Mouse (Mus musculus) lung, embryonic 14.5 days (tissue): ENCODE data around the gene Stx4a. TPM values are rescaled to one million over a fixed set of nuclear protein-coding genes. Genes with fewer than 3 reads are reported as not detected.
"Not testable (repeated sequence)": the region's sequence is repeated elsewhere in the genome, so short reads cannot be mapped to it uniquely, and the experiment has no call there.

Experiments used
- ATAC-seq: fragments of 200-750 bp; cut with Nextera tagmentation; 2 replicates; pipeline ENCODE4 v1.8.0; 2017; ENCODE audit warnings: mild to moderate bottlenecking, moderate TSS enrichment, moderate library complexity; ENCODE audit not compliant: insufficient read depth
- DNase-seq: peaks from one replicate; pipeline ENCODE4 v3.0.0-alpha.2; 2015
- H3K27ac ChIP-seq: fragments of 300-500 bp; sonication (generic); 2 replicates; pipeline ENCODE4 v1.5.1; 2014; ENCODE audit warnings: low read depth, mild to moderate bottlenecking, moderate library complexity
- H3K27me3 ChIP-seq: fragments of 300-500 bp; sonication (generic); 2 replicates; pipeline ENCODE4 v1.6.1; 2014; ENCODE audit warnings: low read length, control low read depth; ENCODE audit not compliant: insufficient read depth
- H3K36me3 ChIP-seq: fragments of 300-500 bp; sonication (generic); 2 replicates; pipeline ENCODE4 v1.6.1; 2014; ENCODE audit warnings: control low read depth; ENCODE audit not compliant: insufficient read depth
- H3K4me1 ChIP-seq: fragments of 300-500 bp; sonication (generic); 2 replicates; pipeline ENCODE4 v1.6.1; 2014; ENCODE audit warnings: antibody characterized with exemption, control low read depth; ENCODE audit not compliant: insufficient read depth
- H3K4me2 ChIP-seq: fragments of 300-500 bp; sonication (generic); 2 replicates; pipeline ENCODE4 v1.6.1; 2014; ENCODE audit warnings: mild to moderate bottlenecking
- H3K4me3 ChIP-seq: fragments of 300-500 bp; sonication (generic); 2 replicates; pipeline ENCODE4 v1.5.1; 2014; ENCODE audit warnings: low read depth, low read length
- H3K9ac ChIP-seq: fragments of 300-500 bp; sonication (generic); 2 replicates; pipeline ENCODE4 v1.6.1; 2014
- H3K9me3 ChIP-seq: fragments of 300-500 bp; sonication (generic); 2 replicates; pipeline ENCODE4 v1.6.1; 2016; ENCODE audit warnings: low read depth, low read length, control low read depth
- CTCF ChIP-seq: IDR thresholded peaks from 2 replicates; pipeline ENCODE4 v1.5.1; 2016; ENCODE audit warnings: antibody characterized with exemption, low read depth
- WGBS: fragments of 180-500 bp; shearing (Covaris S2); extraction: QIAGEN DNeasy Blood & Tissue Kit; methylation state at CpG from one replicate; pipeline ENCODE4 v1.1.7; 2014; 5-methylcytosine and 5-hydroxymethylcytosine counted together
- polyA plus RNA-seq: library from polyadenylated mRNA; unstranded; fragments of >200 nt; fragmentation: Nextera tagmentation; extraction: Ambion mirVana; gene quantifications from 2 replicates; pipeline ENCODE4 v1.2.1, GENCODE M21; 2014

The Stx4a gene
- polyA plus RNA-seq, 1 experiment from 2014 or later, result 19.7 TPM

DNA sequence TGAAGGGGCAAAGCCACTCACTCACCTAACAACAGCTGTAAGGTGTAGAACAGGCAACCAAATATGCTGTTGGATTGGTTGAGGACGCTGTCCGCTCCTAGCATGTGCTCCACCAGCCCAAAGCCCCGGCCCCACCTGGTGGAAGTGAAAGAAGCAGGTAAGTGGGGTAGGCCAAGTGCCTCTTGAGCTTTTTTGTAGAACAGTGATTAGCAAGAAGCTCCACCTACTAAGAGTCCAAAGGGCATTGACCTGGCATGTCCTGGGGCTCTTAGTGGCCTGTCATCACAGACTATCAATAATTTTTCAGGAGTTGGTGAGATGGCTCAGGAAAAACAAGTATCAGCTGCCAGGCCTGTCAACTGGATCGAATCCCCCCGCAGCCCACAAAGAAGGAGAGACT lies 70.4 kb downstream of the Stx4a start:
- no peak for ATAC-seq
- Histone ChIP-seq H3K4me2 (peak overlapping the region; percentile 88), H3K27me3 (no peaks in the 10 kb centered on the region), H3K4me3 (peak overlapping the region; percentile 67), H3K27ac (no peak overlapping the region; the same call in 1 of the 2 replicates), H3K9me3 (no peaks in the 10 kb centered on the region), H3K9ac (peak overlapping the region; percentile 70), H3K36me3 (peaks cover 28% of the 10 kb centered on the region; the same call in 1 of the 2 replicates), H3K4me1 (peaks cover 8% of the 10 kb centered on the region)
- no peak for DNase-seq
- WGBS, result 56% methylated on average over 5 of the region's 5 CpGs
- no peak for TF ChIP-seq CTCF

GRCm38 (mm10) chr7:127895442-127895841 lies 71.3 kb downstream of the Stx4a start, which contains the start of the genes Gm21974 and Vkorc1:
Gm21974 (minus strand) TSS chr7:127895454.
Vkorc1 (minus strand) TSS chr7:127895617.
- Histone ChIP-seq H3K4me1 (peaks cover 8% of the 10 kb centered on the region), H3K27ac (peak within 1 kb of the TSS; percentile 82), H3K9ac (peak within 1 kb of the TSS; percentile 70), H3K9me3 (no peaks in the 10 kb centered on the region), H3K4me3 (peak within 1 kb of the TSS; percentile 67), H3K27me3 (no peaks in the 10 kb centered on the region), H3K36me3 (peaks cover 21% of the 10 kb centered on the region; the same call in 1 of the 2 replicates), H3K4me2 (peak within 1 kb of the TSS; percentile 88)
- ATAC-seq (peak; percentile 99), DNase-seq (peak; percentile 97)
- peak; percentile 57 for TF ChIP-seq CTCF
- WGBS, result under 1% methylated on average over 26 of the region's 26 CpGs

DNA sequence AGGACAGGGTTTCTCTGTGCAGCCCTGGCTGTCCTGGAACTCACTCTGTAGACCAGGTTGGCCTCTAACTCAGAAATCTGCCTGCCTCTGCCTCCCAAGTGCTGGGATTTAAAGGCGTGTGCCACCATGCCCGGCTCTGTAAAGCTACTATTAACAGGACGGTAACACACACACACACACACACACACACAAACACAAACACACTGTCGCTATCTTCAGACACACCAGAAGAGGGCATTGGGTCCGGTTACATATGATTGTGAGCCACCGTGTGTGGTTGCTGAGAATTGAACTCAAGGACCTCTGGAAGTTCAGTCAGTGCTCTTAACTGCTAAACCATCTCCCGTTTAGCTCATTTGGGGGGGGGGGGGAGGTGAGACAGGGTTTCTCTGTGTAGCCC lies 71.8 kb downstream of the Stx4a start:
- not testable (repeated sequence) for H3K9ac ChIP-seq, DNase-seq, H3K9me3 ChIP-seq, ATAC-seq, H3K4me1 ChIP-seq, H3K27me3 ChIP-seq
- H3K27ac ChIP-seq, result 0 out of 2 replicates have a peak overlapping the region, but pooled peaks have one; percentile 33
- 71% methylated on average over 7 of the region's 7 CpGs for WGBS
- peak overlapping the region; percentile 67; the same call in 1 of the 2 replicates for H3K4me3 ChIP-seq
- H3K4me2 ChIP-seq, result peak overlapping the region; percentile 88
- H3K36me3 ChIP-seq, result peaks cover 21% of the 10 kb centered on the region; the same call in 1 of the 2 replicates

DNA sequence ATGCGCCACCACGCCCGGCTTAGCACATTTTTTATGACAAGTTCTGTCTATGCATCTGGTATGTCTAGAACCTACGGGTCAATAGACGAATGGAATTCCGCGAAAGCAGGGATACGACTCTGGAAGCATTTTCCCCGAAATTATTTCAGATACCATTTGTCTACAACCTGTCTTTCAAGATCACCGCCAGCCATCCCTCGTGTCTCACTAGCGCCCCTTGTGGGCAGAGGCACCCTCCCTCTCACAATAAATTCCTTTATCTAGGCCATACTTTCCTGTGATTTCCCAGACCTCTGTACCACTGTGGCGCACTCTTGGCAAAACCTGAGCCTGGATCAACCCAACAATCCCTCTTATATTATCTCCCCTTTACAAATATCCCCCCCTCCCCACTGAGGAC lies 72.3 kb downstream of the Stx4a start:
- Histone ChIP-seq H3K4me2 (no peak overlapping the region), H3K9me3 (no peaks in the 10 kb centered on the region), H3K4me3 (no peak overlapping the region), H3K9ac (no peak overlapping the region), H3K4me1 (peaks cover 8% of the 10 kb centered on the region), H3K36me3 (peaks cover 20% of the 10 kb centered on the region; the same call in 1 of the 2 replicates), H3K27me3 (no peaks in the 10 kb centered on the region), H3K27ac (no peak overlapping the region)
- 54% methylated on average over 13 of the region's 13 CpGs for WGBS
- TF ChIP-seq CTCF, result peak; percentile 69
- DNase-seq, result peak; percentile 62
- ATAC-seq, result no peak

DNA sequence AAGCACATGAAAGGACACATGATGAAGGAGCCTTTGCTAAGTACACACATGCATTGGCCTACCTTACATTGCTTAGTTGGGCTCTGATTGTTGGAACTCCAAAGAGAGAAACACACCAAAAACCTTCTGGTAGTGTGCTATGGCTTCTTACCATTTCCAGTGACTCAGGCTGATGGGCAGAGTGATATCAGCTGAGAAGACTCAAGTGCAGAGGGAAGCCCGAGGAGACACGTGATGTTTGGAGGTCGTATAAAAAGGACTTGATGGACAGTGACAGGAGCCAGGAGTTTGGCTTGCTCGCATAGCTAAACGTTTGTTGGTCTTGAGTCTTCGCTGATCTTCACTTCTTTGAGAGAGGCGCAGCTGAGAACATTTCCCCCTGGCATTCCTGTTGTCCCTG lies 73.4 kb downstream of the Stx4a start:
- ATAC-seq (no peak), DNase-seq (no peak)
- peaks cover 8% of the 10 kb centered on the region for H3K4me1 ChIP-seq
- peaks cover 13% of the 10 kb centered on the region; the same call in 1 of the 2 replicates for H3K36me3 ChIP-seq
- H3K4me3 ChIP-seq, result no peak overlapping the region
- WGBS, result 83% methylated on average over 7 of the region's 7 CpGs
- H3K27ac ChIP-seq, result no peak overlapping the region
- no peak for TF ChIP-seq CTCF
- no peaks in the 10 kb centered on the region for H3K9me3 ChIP-seq
- no peak overlapping the region for H3K4me2 ChIP-seq
- no peak overlapping the region for H3K9ac ChIP-seq
- no peaks in the 10 kb centered on the region for H3K27me3 ChIP-seq

GRCm38 (mm10) chr7:127898179-127898956 lies 74.3 kb downstream of the Stx4a start:
- H3K27ac ChIP-seq, result no peak overlapping the region
- H3K9ac ChIP-seq, result no peak overlapping the region
- TF ChIP-seq CTCF, result no peak
- 32% methylated on average over 10 of the region's 10 CpGs for WGBS
- no peaks in the 10 kb centered on the region for H3K9me3 ChIP-seq
- no peak overlapping the region for H3K4me3 ChIP-seq
- no peaks in the 10 kb centered on the region for H3K27me3 ChIP-seq
- H3K36me3 ChIP-seq, result peaks cover 5% of the 10 kb centered on the region; the same call in 1 of the 2 replicates
- H3K4me1 ChIP-seq, result peaks cover 8% of the 10 kb centered on the region
- ATAC-seq, result no peak
- no peak overlapping the region for H3K4me2 ChIP-seq
- DNase-seq, result no peak

Other genes starting within 250 kb of the Stx4a start
- 8.6 and 9.1 TPM in 2 replicates for gene Ccdc189, start 235.7 kb upstream of the Stx4a start, polyA plus RNA-seq
- gene Rnf40, start 235.5 kb upstream of the Stx4a start, polyA plus RNA-seq, result 46.7 and 47.6 TPM in 2 replicates
- gene Zfp629, start 208.5 kb upstream of the Stx4a start, polyA plus RNA-seq, result 14.2 and 16.9 TPM in 2 replicates
- gene Bcl7c, start 115.4 kb upstream of the Stx4a start, polyA plus RNA-seq, result 58.8 and 65.1 TPM in 2 replicates
- gene Ctf1, start 111.6 kb upstream of the Stx4a start, polyA plus RNA-seq, result 11.7 and 15.6 TPM in 2 replicates
- 0.38 TPM in 1 of 2 replicates, not detected in the other for gene Ctf2, start 92.1 kb upstream of the Stx4a start, polyA plus RNA-seq
- 5.3 and 5.6 TPM in 2 replicates for gene Fbxl19, start 79.8 kb upstream of the Stx4a start, polyA plus RNA-seq
- 19.2 and 21.8 TPM in 2 replicates for gene Orai3, start 54.5 kb upstream of the Stx4a start, polyA plus RNA-seq
- 27.2 and 30.1 TPM in 2 replicates for gene Setd1a, start 47.6 kb upstream of the Stx4a start, polyA plus RNA-seq
- gene Gm49388, start 38.7 kb upstream of the Stx4a start, polyA plus RNA-seq, result 0.43 TPM in 1 of 2 replicates, not detected in the other
- gene Hsd3b7, start 23.7 kb upstream of the Stx4a start, polyA plus RNA-seq, result 13.6 and 18.3 TPM in 2 replicates
- gene Stx1b, start 255 bp downstream of the Stx4a start, polyA plus RNA-seq, result 2.0 and 2.8 TPM in 2 replicates
- gene Zfp646, start 51.9 kb downstream of the Stx4a start, polyA plus RNA-seq, result 16.7 and 17.4 TPM in 2 replicates
- gene Zfp668, start 52.5 kb downstream of the Stx4a start, polyA plus RNA-seq, result 16.6 and 19.4 TPM in 2 replicates
- 0.65 and 0.95 TPM in 2 replicates for gene Prss53, start 66.7 kb downstream of the Stx4a start, polyA plus RNA-seq
- gene Gm21974, start 71.2 kb downstream of the Stx4a start, polyA plus RNA-seq, result not detected in 2 replicates
- 127 and 129 TPM in 2 replicates for gene Vkorc1, start 71.3 kb downstream of the Stx4a start, polyA plus RNA-seq
- 152 and 169 TPM in 2 replicates for gene Bckdk, start 79.8 kb downstream of the Stx4a start, polyA plus RNA-seq
- 39.5 and 42.8 TPM in 2 replicates for gene Kat8, start 88.2 kb downstream of the Stx4a start, polyA plus RNA-seq
- 48.8 and 51.7 TPM in 2 replicates for gene Prss8, start 105.8 kb downstream of the Stx4a start, polyA plus RNA-seq
- 9.2 and 9.7 TPM in 2 replicates for gene Prss36, start 122.4 kb downstream of the Stx4a start, polyA plus RNA-seq
- gene Fus, start 143.2 kb downstream of the Stx4a start, polyA plus RNA-seq, result 54.6 and 57.9 TPM in 2 replicates
- 22.1 and 26.8 TPM in 2 replicates for gene Pycard, start 169.6 kb downstream of the Stx4a start, polyA plus RNA-seq
- not detected in 2 replicates for gene Trim72, start 179.7 kb downstream of the Stx4a start, polyA plus RNA-seq
- 0.74 and 1.4 TPM in 2 replicates for gene Itgam, start 238.3 kb downstream of the Stx4a start, polyA plus RNA-seq
- gene Gm49368, start 238.4 kb downstream of the Stx4a start, polyA plus RNA-seq, result not detected in 2 replicates